Mouse (Mus musculus): ENCODE data around the gene Epha2. TPM values are rescaled to one million over a fixed set of nuclear protein-coding genes. Genes with fewer than 3 reads are reported as not detected.

Epha2 gene
- polyA plus RNA-seq, 1 experiment, result 16.7 TPM

DNA sequence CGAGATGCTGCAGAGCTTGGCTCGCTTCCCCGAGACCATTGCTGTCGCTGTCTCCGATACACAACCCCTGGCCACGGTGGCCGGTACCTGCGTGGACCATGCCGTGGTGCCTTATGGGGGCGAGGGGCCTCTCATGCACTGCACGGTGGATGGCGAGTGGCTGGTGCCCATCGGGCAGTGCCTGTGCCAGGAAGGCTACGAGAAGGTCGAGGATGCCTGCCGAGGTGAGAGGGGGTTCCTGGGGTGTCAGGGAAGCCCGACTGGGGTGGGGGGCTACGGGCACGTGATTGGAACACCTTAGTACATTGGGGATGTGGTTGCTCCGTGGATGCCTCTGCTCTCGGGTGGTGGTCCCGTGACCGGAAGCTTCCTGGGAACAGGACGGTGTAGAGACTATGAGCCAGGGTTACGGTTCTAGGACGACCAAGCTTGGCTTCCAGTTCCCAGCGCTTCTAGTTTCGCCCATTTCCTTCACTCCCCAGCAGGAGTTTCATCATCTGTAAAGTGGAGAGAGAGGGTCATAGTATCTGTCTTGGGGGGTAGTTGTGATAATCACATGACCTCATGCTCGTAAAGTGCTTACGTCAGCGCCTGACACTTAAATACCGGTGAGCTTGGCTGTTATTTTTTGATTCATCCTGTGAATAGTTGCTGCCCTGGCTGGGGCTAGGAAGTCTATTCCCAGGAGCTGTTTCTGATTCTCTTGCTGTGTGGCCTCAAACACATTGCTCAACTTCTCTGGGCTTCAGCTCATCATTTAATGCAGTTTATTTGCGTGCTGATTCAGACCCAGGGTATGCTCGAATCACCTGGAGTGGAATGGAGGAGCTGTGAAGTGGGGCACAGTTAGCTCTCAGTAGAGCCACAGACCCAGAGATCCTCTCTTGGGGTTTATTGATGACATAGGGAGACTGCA is 8.1 kb downstream of the Epha2 start:
- Histone ChIP-seq H3K4me1 (ENCODE audit: control insufficient read depth, insufficient read depth, low read length) (peaks cover 34% of the 10 kb centered on the region), H3K4me3 (ENCODE audit: insufficient read depth, low read length) (no peak overlapping the region), H3K27ac (ENCODE audit: insufficient read depth, low read length) (peak overlapping the region; percentile 82)
- no peak for TF ChIP-seq POLR2A (IDR thresholded peaks at IDR 0.05; ENCODE audit: low read depth, low read length)
- TF ChIP-seq CTCF (IDR thresholded peaks at IDR 0.05; ENCODE audit: borderline replicate concordance, insufficient read depth, low read length), result no peak

DNA sequence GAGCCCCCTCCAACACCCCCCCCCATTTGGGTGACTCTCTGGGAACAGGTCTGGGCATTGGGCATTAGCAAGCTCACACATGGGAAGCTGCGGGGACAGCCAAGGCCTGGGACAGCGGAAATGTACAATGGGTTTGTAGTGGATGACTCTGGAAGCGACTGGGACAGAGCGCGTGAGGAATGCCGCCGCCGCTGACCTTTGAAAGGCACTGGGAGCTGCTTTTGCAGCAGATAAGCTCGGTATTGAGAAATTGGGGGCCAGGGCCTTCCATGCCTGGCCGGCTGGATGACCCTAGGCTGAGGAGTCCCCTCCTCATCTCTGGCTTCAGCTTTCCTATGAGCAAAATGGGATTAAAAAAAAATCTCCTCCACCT is 8.7 kb downstream of the Epha2 start:
- H3K4me1 ChIP-seq (ENCODE audit: control insufficient read depth, insufficient read depth, low read length), result peaks cover 34% of the 10 kb centered on the region
- TF ChIP-seq POLR2A (IDR thresholded peaks at IDR 0.05; ENCODE audit: low read depth, low read length), result no peak
- no peak for TF ChIP-seq CTCF (IDR thresholded peaks at IDR 0.05; ENCODE audit: borderline replicate concordance, insufficient read depth, low read length)
- no peak overlapping the region for H3K4me3 ChIP-seq (ENCODE audit: insufficient read depth, low read length)
- H3K27ac ChIP-seq (ENCODE audit: insufficient read depth, low read length), result peak overlapping the region; percentile 82

DNA sequence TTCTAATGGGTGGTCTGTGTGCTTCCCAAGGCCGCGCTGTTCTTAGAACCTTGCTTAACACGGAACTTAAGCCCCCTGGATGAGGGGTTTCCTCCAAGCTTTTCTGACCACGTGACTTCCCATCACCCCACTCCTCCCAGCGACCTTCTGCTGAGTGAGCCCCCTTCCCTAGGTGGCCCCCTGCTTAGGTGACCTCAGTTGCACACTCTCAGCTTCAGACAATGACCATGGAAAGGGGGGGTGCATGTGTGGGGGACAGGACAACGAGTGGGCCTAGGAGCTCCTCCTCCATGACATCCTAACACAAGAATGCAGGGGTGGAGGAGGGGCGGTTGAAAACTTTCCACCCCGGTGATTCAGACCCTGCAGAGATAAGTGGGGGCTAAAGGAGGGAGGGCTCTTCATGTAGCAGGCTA is 9.2 kb downstream of the Epha2 start:
- TF ChIP-seq CTCF (IDR thresholded peaks at IDR 0.05; ENCODE audit: borderline replicate concordance, insufficient read depth, low read length), result no peak
- TF ChIP-seq POLR2A (IDR thresholded peaks at IDR 0.05; ENCODE audit: low read depth, low read length), result no peak
- Histone ChIP-seq H3K4me3 (ENCODE audit: insufficient read depth, low read length) (no peak overlapping the region), H3K4me1 (ENCODE audit: control insufficient read depth, insufficient read depth, low read length) (peaks cover 34% of the 10 kb centered on the region), H3K27ac (ENCODE audit: insufficient read depth, low read length) (peak overlapping the region; percentile 82)

DNA sequence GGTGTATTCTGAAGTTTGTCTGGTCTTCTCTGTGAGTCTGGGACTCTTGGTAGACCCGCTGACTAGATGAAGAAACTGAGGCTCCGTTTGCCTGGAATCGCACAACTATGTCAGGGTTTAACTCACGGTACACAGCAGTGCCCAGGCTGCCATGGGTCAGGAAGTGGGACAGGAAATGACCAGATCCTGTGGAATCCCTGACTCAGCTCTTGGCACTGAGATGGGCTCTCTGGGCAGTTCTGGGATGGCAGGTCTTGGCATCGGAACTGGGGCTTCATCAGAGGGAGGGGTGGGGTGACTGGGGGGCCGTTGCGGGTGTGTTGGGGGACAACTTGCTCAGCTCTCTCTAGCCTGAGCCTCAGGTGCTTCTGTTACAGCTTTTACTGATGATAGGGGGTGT is 10.0 kb downstream of the Epha2 start:
- H3K4me1 ChIP-seq (ENCODE audit: control insufficient read depth, insufficient read depth, low read length), result peaks cover 27% of the 10 kb centered on the region
- peak overlapping the region; percentile 82 for H3K27ac ChIP-seq (ENCODE audit: insufficient read depth, low read length)
- H3K4me3 ChIP-seq (ENCODE audit: insufficient read depth, low read length), result no peak overlapping the region
- TF ChIP-seq POLR2A (IDR thresholded peaks at IDR 0.05; ENCODE audit: low read depth, low read length) (no peak), CTCF (IDR thresholded peaks at IDR 0.05; ENCODE audit: borderline replicate concordance, insufficient read depth, low read length) (no peak)

DNA sequence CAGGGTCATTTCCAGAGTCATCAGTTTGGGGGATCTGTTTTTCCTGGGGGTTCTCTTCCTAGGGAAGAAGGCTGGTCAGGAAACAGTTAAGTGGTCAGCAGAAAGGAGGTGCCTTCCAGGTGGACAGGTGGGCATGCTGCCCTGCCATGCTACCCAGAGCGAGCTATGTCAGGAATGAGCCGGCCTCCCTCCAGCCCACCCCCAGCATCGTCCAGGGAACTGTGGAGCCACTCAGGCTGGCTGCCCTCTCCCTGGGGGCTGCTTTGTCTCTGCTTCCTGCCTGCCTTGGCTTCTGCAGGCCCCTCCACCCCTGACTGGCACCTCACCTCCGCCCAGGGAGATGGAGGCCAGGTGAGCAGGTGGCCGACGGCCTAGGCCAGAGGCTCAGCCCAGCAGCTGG is 10.5 kb downstream of the Epha2 start:
- H3K4me3 ChIP-seq (ENCODE audit: insufficient read depth, low read length), result no peak overlapping the region
- TF ChIP-seq POLR2A (IDR thresholded peaks at IDR 0.05; ENCODE audit: low read depth, low read length), result no peak
- no peak for TF ChIP-seq CTCF (IDR thresholded peaks at IDR 0.05; ENCODE audit: borderline replicate concordance, insufficient read depth, low read length)
- H3K27ac ChIP-seq (ENCODE audit: insufficient read depth, low read length), result no peak overlapping the region
- peaks cover 23% of the 10 kb centered on the region for H3K4me1 ChIP-seq (ENCODE audit: control insufficient read depth, insufficient read depth, low read length)

DNA sequence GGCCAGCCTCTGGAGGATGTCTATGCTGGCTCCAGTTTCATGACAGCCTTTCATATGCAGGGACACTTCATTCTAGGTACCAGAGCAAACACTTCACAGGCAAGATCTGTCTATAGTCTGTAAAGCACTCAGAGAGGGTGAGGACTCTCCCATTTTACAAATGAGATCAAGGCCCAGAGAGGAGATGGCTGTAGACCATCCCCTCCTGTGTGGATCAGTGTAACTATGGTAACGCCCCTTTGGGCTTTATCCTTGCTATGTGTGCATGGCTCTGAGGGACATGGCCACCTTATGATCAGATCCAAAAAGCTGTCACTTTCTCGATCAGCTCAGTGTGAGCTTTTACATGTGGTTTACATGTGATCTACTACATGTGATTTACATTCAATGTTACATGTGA is 10.9 kb downstream of the Epha2 start:
- Histone ChIP-seq H3K4me1 (ENCODE audit: control insufficient read depth, insufficient read depth, low read length) (peaks cover 20% of the 10 kb centered on the region), H3K27ac (ENCODE audit: insufficient read depth, low read length) (no peak overlapping the region)
- TF ChIP-seq POLR2A (IDR thresholded peaks at IDR 0.05; ENCODE audit: low read depth, low read length), result no peak
- no peak for TF ChIP-seq CTCF (IDR thresholded peaks at IDR 0.05; ENCODE audit: borderline replicate concordance, insufficient read depth, low read length)

DNA sequence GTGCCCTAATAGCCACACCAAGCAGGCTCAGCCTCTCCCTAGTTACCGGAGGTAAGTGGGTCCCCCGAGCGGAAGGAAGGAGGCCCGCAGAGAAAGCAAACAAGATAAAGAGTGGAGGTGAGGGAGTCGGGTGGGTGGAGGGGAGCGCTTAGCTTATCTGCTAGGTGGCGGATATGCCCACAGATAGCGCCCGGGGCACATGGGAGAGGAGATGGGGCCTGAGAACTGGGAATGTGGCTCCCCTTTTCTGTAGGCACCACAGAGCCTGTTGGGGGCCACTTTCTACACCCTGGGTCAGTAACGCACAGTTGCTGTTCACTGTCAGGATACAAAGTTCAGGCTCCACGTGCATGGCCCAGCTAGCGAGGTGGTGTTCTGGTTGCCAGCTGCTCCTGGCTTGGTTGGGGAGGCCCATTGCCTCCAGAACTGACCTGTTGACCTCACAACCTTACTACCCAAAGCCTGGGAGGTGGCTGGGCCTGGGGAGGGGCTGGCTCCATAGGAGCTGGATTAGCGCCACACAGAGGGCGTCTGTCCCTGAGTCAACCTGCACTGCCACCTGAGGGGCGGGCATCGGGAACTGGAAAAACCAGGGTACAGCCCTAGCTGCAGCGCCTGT is 11.6 kb downstream of the Epha2 start:
- TF ChIP-seq CTCF (IDR thresholded peaks at IDR 0.05; ENCODE audit: borderline replicate concordance, insufficient read depth, low read length) (no peak), POLR2A (IDR thresholded peaks at IDR 0.05; ENCODE audit: low read depth, low read length) (no peak)
- no peak overlapping the region for H3K4me3 ChIP-seq (ENCODE audit: insufficient read depth, low read length)
- H3K27ac ChIP-seq (ENCODE audit: insufficient read depth, low read length), result no peak overlapping the region
- H3K4me1 ChIP-seq (ENCODE audit: control insufficient read depth, insufficient read depth, low read length), result peaks cover 20% of the 10 kb centered on the region

More for the DNA sequence above, 10.9 kb downstream of the Epha2 start:
- H3K4me3 ChIP-seq (ENCODE audit: insufficient read depth, low read length), result no peak overlapping the region

DNA sequence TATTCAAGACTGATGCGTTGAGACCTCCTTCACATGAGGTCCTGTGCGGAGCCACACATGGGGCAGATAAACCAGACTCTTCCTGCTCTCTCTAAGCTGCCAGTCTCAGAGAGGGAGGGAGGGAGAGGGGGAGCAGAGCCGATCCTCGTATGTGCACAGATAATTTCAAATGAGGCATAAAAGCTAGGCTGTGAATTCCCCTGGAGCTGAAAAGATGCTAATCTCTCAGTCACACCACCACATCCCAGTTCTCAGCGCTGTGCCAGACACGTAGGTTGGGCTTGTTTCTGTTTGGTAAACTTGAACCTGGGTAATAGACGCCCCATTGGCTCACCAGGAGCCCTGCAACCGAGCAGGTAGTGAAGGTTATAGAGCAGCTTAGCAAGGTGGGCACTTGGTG is 12.4 kb downstream of the Epha2 start:
- Histone ChIP-seq H3K4me3 (ENCODE audit: insufficient read depth, low read length) (no peak overlapping the region), H3K4me1 (ENCODE audit: control insufficient read depth, insufficient read depth, low read length) (peaks cover 20% of the 10 kb centered on the region), H3K27ac (ENCODE audit: insufficient read depth, low read length) (no peak overlapping the region)
- no peak for TF ChIP-seq CTCF (IDR thresholded peaks at IDR 0.05; ENCODE audit: borderline replicate concordance, insufficient read depth, low read length)
- no peak for TF ChIP-seq POLR2A (IDR thresholded peaks at IDR 0.05; ENCODE audit: low read depth, low read length)

DNA sequence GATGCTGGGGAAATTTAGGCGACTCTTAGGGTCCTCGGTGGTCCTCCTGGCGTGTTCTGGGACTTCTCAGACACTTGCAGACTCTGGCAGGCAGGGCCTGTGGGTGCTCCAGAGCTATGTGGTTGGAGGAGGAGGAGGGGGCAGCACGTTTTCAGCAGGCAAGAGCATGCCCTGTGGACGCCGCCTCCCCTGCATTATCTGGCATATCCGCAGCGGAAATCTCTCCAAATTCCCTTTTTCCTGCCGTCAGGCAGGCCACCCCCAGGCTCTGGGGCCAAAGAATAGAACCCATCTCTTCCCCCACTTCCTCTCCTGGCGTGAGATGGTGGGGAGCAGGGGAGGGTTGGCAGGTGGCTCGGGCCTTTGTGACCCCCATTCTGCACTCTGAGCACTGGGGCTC is 12.9 kb downstream of the Epha2 start:
- H3K27ac ChIP-seq (ENCODE audit: insufficient read depth, low read length), result no peak overlapping the region
- no peak for TF ChIP-seq CTCF (IDR thresholded peaks at IDR 0.05; ENCODE audit: borderline replicate concordance, insufficient read depth, low read length)
- TF ChIP-seq POLR2A (IDR thresholded peaks at IDR 0.05; ENCODE audit: low read depth, low read length), result no peak
- peaks cover 20% of the 10 kb centered on the region for H3K4me1 ChIP-seq (ENCODE audit: control insufficient read depth, insufficient read depth, low read length)
- H3K4me3 ChIP-seq (ENCODE audit: insufficient read depth, low read length), result no peak overlapping the region

DNA sequence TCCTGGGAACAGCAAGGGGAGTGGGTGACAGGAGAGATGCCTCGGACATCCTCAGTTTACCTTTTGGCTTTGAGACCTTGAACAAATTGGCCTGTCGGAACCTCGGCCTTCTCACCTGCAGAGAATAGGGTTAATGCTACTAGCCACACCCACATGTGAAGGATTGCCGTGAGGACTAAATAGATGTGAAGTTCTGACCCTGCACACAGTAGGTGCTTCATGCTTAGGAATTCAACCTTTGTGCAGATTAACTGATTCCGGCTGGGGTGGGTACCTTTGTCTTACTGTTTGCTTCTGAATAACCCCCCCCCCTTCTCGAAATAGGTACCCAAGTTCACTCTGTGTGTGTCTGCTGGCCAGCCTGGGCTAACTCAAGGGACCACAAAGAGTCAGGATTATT is 13.7 kb downstream of the Epha2 start:
- TF ChIP-seq CTCF (IDR thresholded peaks at IDR 0.05; ENCODE audit: borderline replicate concordance, insufficient read depth, low read length) (no peak), POLR2A (IDR thresholded peaks at IDR 0.05; ENCODE audit: low read depth, low read length) (no peak)
- Histone ChIP-seq H3K4me1 (ENCODE audit: control insufficient read depth, insufficient read depth, low read length) (peaks cover 19% of the 10 kb centered on the region), H3K27ac (ENCODE audit: insufficient read depth, low read length) (no peak overlapping the region), H3K4me3 (ENCODE audit: insufficient read depth, low read length) (no peak overlapping the region)

Measured in embryonic fibroblast, embryonic 13.5 days (primary cell).